Mouse (Mus musculus) layer of hippocampus, adult 2 months (tissue): ENCODE results near the gene Noto. TPM values are rescaled to one million over a fixed set of nuclear protein-coding genes. Genes with fewer than 3 reads are reported as not detected.

Experiments used
- DNase-seq, 2 experiments: peaks; one replicate each; pipeline ENCODE4 v3.0.0; 2022; ENCODE audit warnings: low spot score in 2 of 2
- H3K27ac ChIP-seq: fragments of 200-600 bp; 2 replicates; pipeline ENCODE4 v1.8.1; 2022
- H3K4me3 ChIP-seq: fragments of 200-600 bp; 2 replicates; pipeline ENCODE4 v1.8.1; 2022; ENCODE audit warnings: mild to moderate bottlenecking
- CTCF ChIP-seq: fragments of 200-600 bp; conservative IDR thresholded peaks from 2 replicates; pipeline ENCODE4 v1.8.1; 2022; ENCODE audit warnings: antibody characterized with exemption, mild to moderate bottlenecking, moderate library complexity
- total RNA-seq, 2 experiments: library from RNA; stranded (reverse); gene quantifications; 2 replicates each; pipeline ENCODE4 v1.2.3; 2021

Gene Noto
- total RNA-seq, 2 experiments from 2014 or later: not detected

DNA sequence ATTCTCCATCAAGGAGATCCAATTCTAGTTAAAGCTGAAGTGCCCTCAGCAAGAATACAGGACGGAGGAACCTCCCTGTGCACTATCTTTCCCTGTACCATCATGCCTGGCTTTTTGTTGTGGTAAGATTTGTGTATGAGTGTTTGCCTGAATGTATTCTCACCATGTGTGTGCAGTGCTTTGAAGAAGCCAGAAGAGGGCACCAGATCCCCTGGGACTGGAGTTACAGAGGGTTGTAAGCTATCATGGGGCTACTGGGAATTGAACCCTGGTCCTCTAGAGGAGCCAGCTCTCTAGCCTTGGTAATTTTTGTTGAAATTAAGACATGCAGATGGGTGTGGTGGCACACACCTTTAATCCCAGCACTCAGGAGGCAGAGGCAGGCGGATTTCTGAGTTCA lies 28.3 kb upstream of the Noto start:
- DNase-seq: no peak
- no peak overlapping the region for H3K4me3 ChIP-seq
- no peak for TF ChIP-seq CTCF
- H3K27ac ChIP-seq: no peak overlapping the region

DNA sequence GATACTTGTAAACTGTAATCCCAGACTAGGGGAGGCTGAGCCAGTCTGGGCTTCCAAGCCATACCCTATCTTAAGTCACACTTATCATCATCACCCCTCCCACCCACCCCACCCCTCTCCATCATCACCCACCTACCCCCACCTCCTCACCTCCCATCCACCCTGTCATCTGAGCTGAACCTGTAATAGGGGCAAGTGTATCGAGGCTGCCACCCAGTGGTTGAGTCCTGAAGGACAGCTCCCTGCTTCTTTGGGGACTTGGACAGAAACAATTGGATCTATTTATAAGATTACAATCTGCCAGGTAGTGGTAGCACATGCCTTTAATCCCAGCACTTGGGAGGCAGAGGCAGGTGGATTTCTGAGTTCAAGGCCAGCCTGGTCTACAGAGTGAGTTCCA lies 26.5 kb upstream of the Noto start:
- Histone ChIP-seq H3K27ac (no peak overlapping the region), H3K4me3 (no peak overlapping the region)
- TF ChIP-seq CTCF: peak; percentile 74
- DNase-seq: peak; percentile 38 to 56

DNA sequence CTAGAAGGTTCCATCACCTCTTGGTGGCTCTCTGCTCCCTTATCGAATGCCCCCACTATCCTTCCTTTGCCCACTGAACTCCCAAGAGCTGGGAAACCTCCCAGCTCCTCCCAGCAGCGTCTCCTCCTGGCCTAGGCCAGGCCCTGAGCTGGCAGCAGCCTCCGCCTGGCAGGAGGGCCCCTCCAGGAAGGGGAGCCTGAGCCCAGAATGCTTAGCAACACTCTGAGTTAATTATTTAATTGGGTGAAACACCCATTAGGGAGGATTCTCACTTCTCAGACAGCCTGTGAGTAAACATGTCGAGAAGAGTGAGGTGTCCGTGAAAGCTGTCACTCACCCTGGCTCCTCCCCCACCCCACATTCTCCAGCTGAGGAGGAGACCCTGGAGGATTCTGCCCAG lies 24.0 kb upstream of the Noto start:
- Histone ChIP-seq H3K4me3 (no peak overlapping the region), H3K27ac (no peak overlapping the region)
- DNase-seq: peak in 1 of 2 experiments; percentile 23
- 0 out of 2 replicates have a peak, but pooled peaks have one; percentile 5 for TF ChIP-seq CTCF

DNA sequence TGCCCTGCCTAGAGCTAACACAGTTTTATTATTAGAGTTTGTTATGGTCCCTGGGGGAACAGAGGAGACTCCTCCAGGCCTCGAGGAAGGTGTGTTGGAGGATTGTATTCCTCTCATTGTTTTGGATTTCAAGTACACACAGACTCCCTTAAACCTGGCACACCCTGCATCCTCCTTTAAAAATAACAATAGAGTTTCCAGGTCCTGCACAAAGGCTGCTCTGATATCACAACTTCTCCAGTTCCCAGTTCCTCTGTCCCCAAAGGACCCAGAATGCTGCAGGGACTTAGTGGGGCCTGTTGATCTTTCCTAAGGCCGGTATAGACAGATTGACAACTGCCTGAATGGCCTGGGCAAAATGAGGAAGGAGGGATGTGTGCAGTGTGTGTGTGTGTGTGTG lies 21.1 kb upstream of the Noto start:
- Histone ChIP-seq H3K4me3 (no peak overlapping the region), H3K27ac (peak overlapping the region; percentile 53; the same call in 1 of the 2 replicates)
- TF ChIP-seq CTCF: no peak
- DNase-seq: no peak

DNA sequence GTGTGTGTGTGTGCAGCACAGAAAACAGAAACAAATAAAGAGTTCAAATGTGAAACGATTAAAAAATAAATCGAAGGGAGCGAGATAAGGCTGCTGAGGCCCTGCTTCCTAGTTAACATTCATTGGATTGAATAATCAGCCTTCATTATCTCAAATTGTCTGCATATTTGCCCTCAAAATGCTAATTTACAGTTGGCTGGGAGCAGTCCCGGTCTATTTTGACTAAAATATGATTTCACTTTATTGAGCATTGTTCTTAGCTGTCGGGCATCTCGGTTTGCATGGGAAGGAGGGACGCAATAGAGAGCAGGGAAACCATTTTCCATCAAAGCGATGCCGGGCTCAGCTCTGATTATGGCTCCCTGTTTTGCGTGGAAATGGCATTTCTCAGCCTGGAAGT lies 20.6 kb upstream of the Noto start:
- Histone ChIP-seq H3K27ac (peak overlapping the region; percentile 48; the same call in 1 of the 2 replicates), H3K4me3 (no peak overlapping the region)
- no peak for TF ChIP-seq CTCF
- DNase-seq: no peak

DNA sequence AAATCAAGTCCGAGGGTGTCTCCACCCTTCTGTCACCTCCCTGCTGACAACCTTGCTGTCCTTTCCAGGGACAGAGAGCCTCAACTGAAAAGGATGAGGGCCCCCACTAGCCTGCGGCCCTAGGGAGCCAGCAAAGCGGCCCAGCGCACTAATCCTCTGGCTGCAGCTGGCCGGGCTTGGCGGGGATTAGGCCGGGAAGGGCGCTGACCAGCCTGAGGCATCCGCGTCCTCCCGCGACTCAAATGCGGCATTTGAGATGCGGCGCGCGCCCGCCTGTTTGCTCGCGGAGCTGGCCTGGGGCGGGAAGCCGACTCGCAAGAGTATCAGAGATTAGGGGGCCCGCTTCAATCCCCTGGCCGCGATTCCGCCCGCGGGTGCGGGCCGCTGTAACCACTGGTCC lies 14.7 kb upstream of the Noto start:
- no peak for DNase-seq
- Histone ChIP-seq H3K4me3 (0 out of 2 replicates have a peak overlapping the region, but pooled peaks have one; percentile 6), H3K27ac (no peak overlapping the region)
- TF ChIP-seq CTCF: no peak

DNA sequence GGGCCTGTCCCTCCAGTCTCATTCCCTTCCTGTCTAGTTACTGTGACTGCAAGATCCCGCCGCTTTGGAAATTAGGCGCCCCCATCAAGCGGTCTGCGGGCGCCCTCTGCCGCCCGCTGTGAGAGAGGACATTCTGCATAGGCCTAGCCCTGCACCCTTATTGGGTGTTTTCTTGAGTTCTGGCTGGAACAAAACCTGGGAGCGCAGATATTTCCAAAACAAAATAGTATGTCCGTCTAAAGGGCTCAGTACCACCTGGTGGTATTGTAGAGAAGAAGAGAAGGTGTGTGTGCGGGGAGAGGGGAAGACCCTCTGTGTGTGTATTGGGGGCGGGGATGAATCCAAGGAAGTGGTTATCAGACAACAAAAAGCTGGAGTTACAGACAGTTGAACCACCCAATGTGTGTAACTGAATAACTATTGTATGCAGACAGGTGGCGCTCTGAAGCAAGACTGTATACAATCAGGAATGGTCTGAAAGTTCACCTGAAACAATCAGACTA lies 12.9 kb upstream of the Noto start:
- TF ChIP-seq CTCF: peak; percentile 89
- Histone ChIP-seq H3K27ac (no peak overlapping the region), H3K4me3 (no peak overlapping the region)
- peak; percentile 38 to 68 for DNase-seq

DNA sequence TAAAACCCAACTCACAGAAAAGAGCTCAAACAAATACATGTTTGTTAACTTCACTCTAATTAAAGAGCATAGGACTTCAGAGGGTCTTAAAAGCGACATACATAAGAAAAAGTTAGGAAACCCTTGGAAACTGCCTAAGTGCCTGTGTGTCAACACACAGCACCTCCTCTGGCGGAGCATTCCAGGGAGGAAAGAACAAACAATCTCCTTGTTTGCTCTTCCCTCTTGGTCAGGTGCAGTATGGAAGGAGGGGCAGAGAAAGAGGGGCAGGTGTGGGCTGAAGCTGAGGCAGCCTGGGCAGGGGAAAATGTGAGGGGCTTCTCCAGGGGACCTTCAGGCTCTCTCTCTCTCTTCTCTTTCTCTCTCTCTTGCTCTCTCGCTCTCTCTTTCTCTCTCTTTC lies 7.9 kb upstream of the Noto start:
- TF ChIP-seq CTCF: no peak
- no peak overlapping the region for H3K27ac ChIP-seq
- H3K4me3 ChIP-seq: no peak overlapping the region
- DNase-seq: no peak

DNA sequence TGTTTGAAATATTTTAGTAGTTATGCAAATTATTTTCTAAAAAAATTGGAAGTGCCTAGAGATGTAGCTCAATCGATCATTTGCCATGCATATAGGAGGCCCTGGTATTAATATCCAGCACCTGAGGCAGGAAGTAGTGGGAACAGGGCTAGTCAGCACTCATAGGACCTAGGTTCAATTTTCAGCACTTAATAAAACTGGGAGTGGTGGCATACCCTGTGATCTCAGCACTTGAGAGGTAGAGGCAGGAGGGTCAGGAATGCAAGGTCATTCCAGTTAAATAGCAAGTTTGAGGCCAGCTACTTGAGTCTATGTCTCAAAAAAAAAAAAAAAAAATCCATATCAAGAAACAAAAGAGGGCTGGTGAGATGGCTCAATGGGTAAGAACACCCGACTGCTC lies 4.5 kb upstream of the Noto start:
- no peak for TF ChIP-seq CTCF
- H3K4me3 ChIP-seq: no peak overlapping the region
- no peak overlapping the region for H3K27ac ChIP-seq
- no peak for DNase-seq

DNA sequence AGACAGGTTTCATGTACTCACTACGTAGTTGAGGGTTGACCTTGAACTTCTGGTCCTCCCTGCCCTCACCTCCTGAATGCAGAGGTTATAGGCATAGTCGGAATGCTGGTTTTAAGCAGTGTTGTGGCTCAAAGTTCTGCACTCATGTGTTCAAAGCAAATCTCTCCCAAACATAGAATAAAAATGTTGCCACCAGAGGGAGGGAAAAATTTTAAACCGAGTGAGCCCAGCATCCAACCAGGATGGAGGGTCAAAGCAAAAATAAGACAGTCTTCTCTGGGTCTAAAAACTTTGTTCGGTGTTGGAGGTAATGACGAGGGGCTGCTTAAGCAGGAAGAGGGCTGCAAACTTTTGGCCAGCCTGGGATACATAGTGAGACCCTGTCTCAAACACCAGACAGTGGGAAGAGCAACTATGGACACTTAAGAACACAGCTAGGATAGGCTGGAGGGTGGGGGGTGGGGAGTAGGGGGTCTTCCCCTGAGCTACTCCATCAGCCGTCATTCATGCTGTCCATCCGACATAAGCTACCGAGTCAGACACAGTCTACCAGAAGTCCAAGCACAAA lies 7.7 kb downstream of the Noto start:
- H3K27ac ChIP-seq: peak overlapping the region; percentile 73
- TF ChIP-seq CTCF: peak; percentile 50
- no peak for DNase-seq
- peak overlapping the region; percentile 91 for H3K4me3 ChIP-seq

DNA sequence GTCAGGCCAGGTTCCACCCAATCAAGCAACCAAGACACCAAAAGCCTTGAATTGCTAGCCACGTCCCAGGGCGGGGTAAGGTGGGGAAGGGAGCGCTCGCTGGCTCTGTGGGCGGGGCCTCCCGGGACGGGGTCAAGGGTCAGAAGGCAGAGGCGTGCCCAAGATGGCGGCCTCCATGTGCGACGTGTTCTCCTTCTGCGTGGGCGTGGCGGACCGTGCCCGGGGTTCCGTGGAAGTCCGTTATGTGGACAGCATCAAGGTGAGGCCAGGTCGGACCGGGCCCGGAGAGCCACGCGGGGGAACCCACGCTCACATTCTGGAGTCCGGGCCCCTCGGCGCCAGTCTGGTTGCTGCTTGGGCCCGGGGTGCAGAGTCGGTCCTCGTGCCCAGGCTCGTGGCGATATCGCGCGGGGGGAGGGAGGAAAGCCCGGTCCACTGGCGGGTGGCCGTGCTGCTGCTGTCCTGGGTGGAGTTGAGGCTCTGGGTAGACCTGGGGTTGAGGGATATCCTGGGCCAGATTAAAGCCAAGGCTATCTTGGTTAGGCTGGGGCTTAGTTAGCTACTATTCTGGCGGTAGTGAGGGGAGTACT lies 8.3 kb downstream of the Noto start, which contains the start of gene Smyd5:
Smyd5 (plus strand) TSS at position 148 of the 590 bp plus-strand sequence.
- Histone ChIP-seq H3K27ac (peak within 1 kb of the TSS; percentile 73), H3K4me3 (peak within 1 kb of the TSS; percentile 91)
- peak; percentile 69 to 82 for DNase-seq
- no peak for TF ChIP-seq CTCF

DNA sequence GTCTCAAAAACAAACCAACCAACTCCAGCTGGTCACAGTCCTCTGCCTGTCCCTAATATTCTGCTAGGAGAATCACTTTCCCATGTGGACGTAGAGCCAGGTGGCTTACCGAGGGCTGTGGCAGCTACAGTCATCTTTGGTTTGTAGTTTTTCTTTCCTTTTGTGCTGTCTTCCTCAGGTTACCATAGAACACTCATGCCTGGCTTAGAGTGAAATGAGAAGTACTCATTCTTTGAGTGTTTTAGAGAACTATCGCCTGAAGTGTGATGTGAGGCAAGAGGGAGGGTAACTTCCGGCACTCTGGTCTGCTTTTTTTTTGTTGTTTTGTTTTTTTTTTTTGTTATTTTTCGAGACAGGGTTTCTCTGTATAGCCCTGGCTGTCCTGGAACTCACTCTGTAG lies 10.2 kb downstream of the Noto start:
- H3K27ac ChIP-seq: no peak overlapping the region
- no peak for DNase-seq
- no peak overlapping the region for H3K4me3 ChIP-seq
- no peak for TF ChIP-seq CTCF

DNA sequence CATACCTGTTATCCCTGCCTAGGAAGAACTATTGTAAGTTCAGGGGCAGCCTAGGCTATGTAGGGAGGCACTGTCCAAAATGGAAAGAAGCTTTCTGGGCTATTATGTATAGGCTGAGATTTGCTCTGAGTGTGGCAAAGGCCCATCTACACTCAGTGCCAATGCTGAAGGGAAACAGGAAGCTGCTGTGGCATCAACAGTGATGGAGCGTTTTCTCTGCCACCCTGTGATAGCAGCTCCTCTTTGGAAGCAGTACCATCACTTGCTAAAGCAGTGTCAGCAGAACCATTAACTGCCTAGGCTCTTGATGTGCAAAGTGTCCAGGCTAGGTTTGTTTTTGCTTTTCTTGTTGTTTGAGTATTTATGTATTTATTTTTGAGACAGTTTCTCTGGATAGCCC lies 12.5 kb downstream of the Noto start:
- TF ChIP-seq CTCF: no peak

DNA sequence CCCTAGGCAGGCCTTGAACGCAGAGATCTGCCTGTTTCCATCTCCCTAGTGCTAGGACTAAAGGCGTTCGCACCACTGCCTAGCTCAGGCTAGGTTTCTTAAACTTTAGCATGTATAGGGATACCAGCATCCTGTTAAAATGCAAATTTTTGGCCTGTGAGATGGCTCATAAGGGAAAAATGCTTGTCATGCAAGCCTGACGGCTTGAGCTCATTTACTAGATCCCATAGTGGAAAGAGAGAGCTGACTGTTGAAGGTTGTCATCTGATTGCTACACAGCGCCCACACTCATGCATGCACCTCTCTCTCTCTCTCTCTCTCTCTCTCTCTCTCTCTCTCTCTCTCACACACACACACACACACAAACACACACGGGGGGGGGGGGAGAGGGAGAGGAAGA lies 12.9 kb downstream of the Noto start:
- no peak overlapping the region for H3K4me3 ChIP-seq
- TF ChIP-seq CTCF: no peak
- no peak for DNase-seq
- no peak overlapping the region for H3K27ac ChIP-seq

More for the DNA sequence above, 12.5 kb downstream of the Noto start:
- Histone ChIP-seq H3K4me3 (no peak overlapping the region), H3K27ac (no peak overlapping the region)
- no peak for DNase-seq
